Mouse (Mus musculus): ENCODE measurements around the gene Trappc10. TPM values are rescaled to one million over a fixed set of nuclear protein-coding genes. Genes with fewer than 3 reads are reported as not detected.

Gene Trappc10
- polyA plus RNA-seq, 1 experiment from 2014 or later, result 28.4 TPM

GRCm38 (mm10) chr10:78167775-78168174 is 76.7 kb downstream of the Trappc10 start:
- H3K9me3 ChIP-seq (replicated peaks), result no peaks in the 10 kb centered on the region
- no peak overlapping the region for H3K4me3 ChIP-seq (replicated peaks)
- no peak overlapping the region for H3K9ac ChIP-seq (replicated peaks)
- H3K27me3 ChIP-seq (replicated peaks), result no peaks in the 10 kb centered on the region
- H3K4me2 ChIP-seq, result no peak overlapping the region
- no peak overlapping the region for H3K27ac ChIP-seq (replicated peaks)
- ATAC-seq (ENCODE audit: low FRiP score), result no peak
- H3K36me3 ChIP-seq, result peaks cover 68% of the 10 kb centered on the region
- H3K4me1 ChIP-seq, result peaks cover 39% of the 10 kb centered on the region

- no peaks in the 10 kb centered on the region for H3K27me3 ChIP-seq (replicated peaks)
- peaks cover 39% of the 10 kb centered on the region for H3K4me1 ChIP-seq
- H3K4me3 ChIP-seq (replicated peaks), result no peak overlapping the region
- peaks cover 68% of the 10 kb centered on the region for H3K36me3 ChIP-seq
- no peak overlapping the region for H3K27ac ChIP-seq (replicated peaks)
- H3K4me2 ChIP-seq, result no peak overlapping the region
- H3K9ac ChIP-seq (replicated peaks), result no peak overlapping the region
- 68% methylated on average over 7 of the region's 7 CpGs for WGBS
- no peak for ATAC-seq (ENCODE audit: low FRiP score)
- no peaks in the 10 kb centered on the region for H3K9me3 ChIP-seq (replicated peaks)
Observed at GRCm38 (mm10) chr10:78167333-78167732, 77.1 kb downstream of the Trappc10 start.

- Histone ChIP-seq H3K4me1 (peaks cover 37% of the 10 kb centered on the region), H3K9me3 (replicated peaks) (no peaks in the 10 kb centered on the region), H3K27me3 (replicated peaks) (no peaks in the 10 kb centered on the region), H3K4me3 (replicated peaks) (no peak overlapping the region), H3K9ac (replicated peaks) (no peak overlapping the region), H3K27ac (replicated peaks) (no peak overlapping the region), H3K4me2 (no peak overlapping the region), H3K36me3 (peaks cover 62% of the 10 kb centered on the region)
- 91% methylated on average over 21 of the region's 21 CpGs for WGBS
- ATAC-seq (ENCODE audit: low FRiP score), result no peak
Observed at GRCm38 (mm10) chr10:78165256-78166005, 79.0 kb downstream of the Trappc10 start.

- 93% methylated on average over 12 of the region's 12 CpGs for WGBS
- Histone ChIP-seq H3K4me3 (replicated peaks) (no peak overlapping the region), H3K9me3 (replicated peaks) (no peaks in the 10 kb centered on the region), H3K4me2 (no peak overlapping the region), H3K9ac (replicated peaks) (no peak overlapping the region), H3K27ac (replicated peaks) (no peak overlapping the region), H3K27me3 (replicated peaks) (no peaks in the 10 kb centered on the region), H3K4me1 (peaks cover 33% of the 10 kb centered on the region), H3K36me3 (peaks cover 62% of the 10 kb centered on the region)
- no peak for ATAC-seq (ENCODE audit: low FRiP score)
Observed at GRCm38 (mm10) chr10:78164786-78165185, 79.7 kb downstream of the Trappc10 start.

GRCm38 (mm10) chr10:78163923-78164322 is 80.5 kb downstream of the Trappc10 start:
- ATAC-seq (ENCODE audit: low FRiP score), result no peak
- H3K4me2 ChIP-seq, result no peak overlapping the region
- no peak overlapping the region for H3K4me3 ChIP-seq (replicated peaks)
- H3K4me1 ChIP-seq, result peaks cover 36% of the 10 kb centered on the region
- H3K27me3 ChIP-seq (replicated peaks), result no peaks in the 10 kb centered on the region
- no peak overlapping the region for H3K9ac ChIP-seq (replicated peaks)
- peaks cover 62% of the 10 kb centered on the region for H3K36me3 ChIP-seq
- H3K9me3 ChIP-seq (replicated peaks), result no peaks in the 10 kb centered on the region
- no peak overlapping the region for H3K27ac ChIP-seq (replicated peaks)
- WGBS, result 30% methylated on average over 4 of the region's 4 CpGs

GRCm38 (mm10) chr10:78163241-78163640 is 81.2 kb downstream of the Trappc10 start:
- ATAC-seq (ENCODE audit: low FRiP score), result no peak
- H3K27ac ChIP-seq (replicated peaks), result no peak overlapping the region
- peaks cover 29% of the 10 kb centered on the region for H3K4me1 ChIP-seq
- H3K9me3 ChIP-seq (replicated peaks), result no peaks in the 10 kb centered on the region
- H3K4me3 ChIP-seq (replicated peaks), result no peak overlapping the region
- no peak overlapping the region for H3K9ac ChIP-seq (replicated peaks)
- H3K36me3 ChIP-seq, result peaks cover 62% of the 10 kb centered on the region
- no peaks in the 10 kb centered on the region for H3K27me3 ChIP-seq (replicated peaks)
- no peak overlapping the region for H3K4me2 ChIP-seq
- WGBS, result 93% methylated on average over 9 of the region's 9 CpGs

- Histone ChIP-seq H3K9ac (replicated peaks) (no peak overlapping the region), H3K27ac (replicated peaks) (no peak overlapping the region), H3K27me3 (replicated peaks) (no peaks in the 10 kb centered on the region), H3K4me2 (no peak overlapping the region), H3K36me3 (peaks cover 59% of the 10 kb centered on the region), H3K4me1 (peaks cover 24% of the 10 kb centered on the region), H3K9me3 (replicated peaks) (no peaks in the 10 kb centered on the region), H3K4me3 (replicated peaks) (no peak overlapping the region)
- no peak for ATAC-seq (ENCODE audit: low FRiP score)
- WGBS, result 97% methylated on average over 12 of the region's 12 CpGs
Observed at GRCm38 (mm10) chr10:78162646-78163045, 81.8 kb downstream of the Trappc10 start.

GRCm38 (mm10) chr10:78161096-78161495 is 83.3 kb downstream of the Trappc10 start:
- Histone ChIP-seq H3K36me3 (peaks cover 45% of the 10 kb centered on the region), H3K9me3 (replicated peaks) (no peaks in the 10 kb centered on the region), H3K4me2 (no peak overlapping the region), H3K4me3 (replicated peaks) (no peak overlapping the region), H3K9ac (replicated peaks) (no peak overlapping the region), H3K27ac (replicated peaks) (no peak overlapping the region), H3K27me3 (replicated peaks) (no peaks in the 10 kb centered on the region), H3K4me1 (peaks cover 14% of the 10 kb centered on the region)
- WGBS, result 87% methylated on average over 8 of the region's 8 CpGs
- no peak for ATAC-seq (ENCODE audit: low FRiP score)

GRCm38 (mm10) chr10:78160369-78161095 is 83.9 kb downstream of the Trappc10 start:
- Histone ChIP-seq H3K9me3 (replicated peaks) (no peaks in the 10 kb centered on the region), H3K4me3 (replicated peaks) (no peak overlapping the region), H3K4me2 (no peak overlapping the region), H3K4me1 (peaks cover 13% of the 10 kb centered on the region), H3K27me3 (replicated peaks) (no peaks in the 10 kb centered on the region), H3K9ac (replicated peaks) (no peak overlapping the region), H3K36me3 (peaks cover 39% of the 10 kb centered on the region), H3K27ac (replicated peaks) (no peak overlapping the region)
- WGBS, result 90% methylated on average over 16 of the region's 16 CpGs
- ATAC-seq (ENCODE audit: low FRiP score), result peak; percentile 13; the same call in 1 of the 2 replicates

GRCm38 (mm10) chr10:78159906-78160305 is 84.5 kb downstream of the Trappc10 start:
- H3K4me1 ChIP-seq, result peaks cover 9% of the 10 kb centered on the region
- no peak overlapping the region for H3K27ac ChIP-seq (replicated peaks)
- 0 out of 2 replicates have a peak overlapping the region, but pooled peaks have one; percentile 9 for H3K4me3 ChIP-seq (replicated peaks)
- no peaks in the 10 kb centered on the region for H3K27me3 ChIP-seq (replicated peaks)
- H3K36me3 ChIP-seq, result peaks cover 33% of the 10 kb centered on the region
- ATAC-seq (ENCODE audit: low FRiP score), result peak; percentile 71
- WGBS, result 2% methylated on average over 7 of the region's 7 CpGs
- 0 out of 2 replicates have a peak overlapping the region, but pooled peaks have one; percentile 26 for H3K9ac ChIP-seq (replicated peaks)
- H3K4me2 ChIP-seq, result peak overlapping the region; percentile 51
- no peaks in the 10 kb centered on the region for H3K9me3 ChIP-seq (replicated peaks)

GRCm38 (mm10) chr10:78159252-78159878 is 85.1 kb downstream of the Trappc10 start:
- H3K27ac ChIP-seq (replicated peaks), result no peak overlapping the region
- H3K27me3 ChIP-seq (replicated peaks), result no peaks in the 10 kb centered on the region
- no peaks in the 10 kb centered on the region for H3K9me3 ChIP-seq (replicated peaks)
- peak; percentile 30 for ATAC-seq (ENCODE audit: low FRiP score)
- peak overlapping the region; percentile 51 for H3K4me2 ChIP-seq
- 15% methylated on average over 17 of the region's 17 CpGs for WGBS
- 0 out of 2 replicates have a peak overlapping the region, but pooled peaks have one; percentile 9 for H3K4me3 ChIP-seq (replicated peaks)
- peaks cover 9% of the 10 kb centered on the region for H3K4me1 ChIP-seq
- H3K9ac ChIP-seq (replicated peaks), result 0 out of 2 replicates have a peak overlapping the region, but pooled peaks have one; percentile 26
- peaks cover 28% of the 10 kb centered on the region for H3K36me3 ChIP-seq

Data from neural tube, embryonic 15.5 days (tissue).